Mouse (Mus musculus) midbrain, embryonic 16.5 days (tissue): ENCODE results near the gene Catsperd. TPM values are rescaled to one million over a fixed set of nuclear protein-coding genes. Genes with fewer than 3 reads are reported as not detected.
"Not testable (repeated sequence)": the region's sequence is repeated elsewhere in the genome, so short reads cannot be mapped to it uniquely, and the experiment has no call there.

Experiments used
- ATAC-seq: fragments of 200-750 bp; cut with Nextera tagmentation; 2 replicates; pipeline ENCODE4 v1.8.0; 2017; ENCODE audit warnings: moderate TSS enrichment
- H3K27ac ChIP-seq: fragments of 300-500 bp; sonication (generic); 2 replicates; pipeline ENCODE4 v1.5.1; 2014; ENCODE audit warnings: mild to moderate bottlenecking, low read length, mixed read lengths
- H3K27me3 ChIP-seq: fragments of 300-500 bp; sonication (generic); 2 replicates; pipeline ENCODE4 v1.6.1; 2014; ENCODE audit warnings: low read depth, low read length, mixed read lengths; ENCODE audit not compliant: control insufficient read depth, insufficient read depth
- H3K36me3 ChIP-seq: fragments of 300-500 bp; sonication (generic); 2 replicates; pipeline ENCODE4 v1.6.1; 2014; ENCODE audit warnings: mild to moderate bottlenecking, low read length, moderate library complexity, mixed read lengths; ENCODE audit not compliant: control insufficient read depth, insufficient read depth
- H3K4me1 ChIP-seq: fragments of 300-500 bp; sonication (generic); 2 replicates; pipeline ENCODE4 v1.6.1; 2014; ENCODE audit warnings: mild to moderate bottlenecking, low read length, mixed read lengths; ENCODE audit not compliant: control insufficient read depth, insufficient read depth
- H3K4me2 ChIP-seq: fragments of 300-500 bp; sonication (generic); 2 replicates; pipeline ENCODE4 v1.6.1; 2014; ENCODE audit warnings: mild to moderate bottlenecking, low read length, mixed read lengths
- H3K4me3 ChIP-seq: fragments of 300-500 bp; sonication (generic); 2 replicates; pipeline ENCODE4 v1.5.1; 2014; ENCODE audit warnings: low read depth, mild to moderate bottlenecking, low read length, moderate library complexity, mixed read lengths
- H3K9ac ChIP-seq: fragments of 300-500 bp; sonication (generic); 2 replicates; pipeline ENCODE4 v1.6.1; 2014; ENCODE audit warnings: low read depth, low read length, mixed read lengths
- H3K9me3 ChIP-seq: fragments of 300-500 bp; sonication (generic); replicated peaks from 2 replicates; pipeline ENCODE4 v1.6.1; 2014; ENCODE audit warnings: mild to moderate bottlenecking, low read length, mixed read lengths; ENCODE audit not compliant: control insufficient read depth, poor library complexity, severe bottlenecking
- WGBS: fragments of 180-500 bp; shearing (Covaris S2); extraction: QIAGEN DNeasy Blood & Tissue Kit; methylation state at CpG from one replicate; pipeline ENCODE4 v1.1.7; 2014; 5-methylcytosine and 5-hydroxymethylcytosine counted together
- polyA plus RNA-seq: library from polyadenylated mRNA; unstranded; fragments of >200 nt; fragmentation: Nextera tagmentation; extraction: Ambion mirVana; gene quantifications from 2 replicates; pipeline ENCODE4 v1.2.1, GENCODE M21; 2015

Gene Catsperd
- polyA plus RNA-seq, 1 experiment from 2014 or later = 1.8 TPM

- 82% methylated on average over 3 of the region's 3 CpGs for WGBS
- ATAC-seq = no peak
- Histone ChIP-seq H3K4me1 (peaks cover 10% of the 10 kb centered on the region), H3K36me3 (peaks cover 42% of the 10 kb centered on the region), H3K27me3 (no peaks in the 10 kb centered on the region), H3K9me3 (no peaks in the 10 kb centered on the region), H3K4me2 (no peak overlapping the region), H3K27ac (no peak overlapping the region), H3K9ac (no peak overlapping the region), H3K4me3 (no peak overlapping the region)
Measured at GRCm38 (mm10) chr17:56616725-56617124, 11.2 kb upstream of the Catsperd start.

GRCm38 (mm10) chr17:56617628-56618027, 10.3 kb upstream of the Catsperd start:
- WGBS = 92% methylated on average over 8 of the region's 8 CpGs
- no peak for ATAC-seq
- H3K27me3 ChIP-seq = no peaks in the 10 kb centered on the region
- H3K36me3 ChIP-seq = peaks cover 49% of the 10 kb centered on the region
- no peak overlapping the region for H3K4me3 ChIP-seq
- no peaks in the 10 kb centered on the region for H3K9me3 ChIP-seq
- peaks cover 10% of the 10 kb centered on the region for H3K4me1 ChIP-seq
- no peak overlapping the region for H3K27ac ChIP-seq
- no peak overlapping the region for H3K4me2 ChIP-seq
- no peak overlapping the region for H3K9ac ChIP-seq

GRCm38 (mm10) chr17:56625495-56625894, 2.4 kb upstream of the Catsperd start:
- peak overlapping the region; percentile 87 for H3K4me2 ChIP-seq
- peaks cover 16% of the 10 kb centered on the region for H3K36me3 ChIP-seq
- H3K4me1 ChIP-seq = peaks cover 19% of the 10 kb centered on the region
- 78% methylated on average over 3 of the region's 3 CpGs for WGBS
- H3K9me3 ChIP-seq = no peaks in the 10 kb centered on the region
- no peak overlapping the region for H3K9ac ChIP-seq
- H3K27ac ChIP-seq = no peak overlapping the region
- no peaks in the 10 kb centered on the region for H3K27me3 ChIP-seq
- no peak for ATAC-seq
- H3K4me3 ChIP-seq = no peak overlapping the region

- ATAC-seq = no peak; the same call in 1 of the 2 replicates
- H3K9ac ChIP-seq = peak overlapping the region; percentile 87
- H3K4me3 ChIP-seq = peak overlapping the region; percentile 82
- no peaks in the 10 kb centered on the region for H3K9me3 ChIP-seq
- 1% methylated on average over 32 of the region's 32 CpGs for WGBS
- peak overlapping the region; percentile 81 for H3K27ac ChIP-seq
- H3K27me3 ChIP-seq = no peaks in the 10 kb centered on the region
- peaks cover 19% of the 10 kb centered on the region for H3K4me1 ChIP-seq
- peak overlapping the region; percentile 87 for H3K4me2 ChIP-seq
- H3K36me3 ChIP-seq = peaks cover 10% of the 10 kb centered on the region
Measured at GRCm38 (mm10) chr17:56626260-56626659, 1.7 kb upstream of the Catsperd start.

GRCm38 (mm10) chr17:56626754-56627470, 1.0 kb upstream of the Catsperd start, which contains the start of gene Lonp1:
Lonp1 (minus strand) TSS chr17:56626887.
- Histone ChIP-seq H3K27ac (peak within 1 kb of the TSS; percentile 81), H3K4me2 (peak within 1 kb of the TSS; percentile 87), H3K9me3 (no peaks in the 10 kb centered on the region), H3K36me3 (peaks cover 5% of the 10 kb centered on the region; the same call in 1 of the 2 replicates), H3K9ac (peak within 1 kb of the TSS; percentile 87), H3K4me1 (peaks cover 19% of the 10 kb centered on the region), H3K4me3 (peak within 1 kb of the TSS; percentile 82), H3K27me3 (no peaks in the 10 kb centered on the region)
- ATAC-seq = peak; percentile 87
- WGBS = under 1% methylated on average over 48 of the region's 51 CpGs

- H3K9ac ChIP-seq, H3K27me3 ChIP-seq, H3K27ac ChIP-seq, H3K4me3 ChIP-seq, H3K4me2 ChIP-seq, ATAC-seq, H3K36me3 ChIP-seq, H3K9me3 ChIP-seq: not testable (repeated sequence)
- peaks cover 16% of the 10 kb centered on the region for H3K4me1 ChIP-seq
- WGBS = 90% methylated on average over 26 of the region's 27 CpGs
Measured at GRCm38 (mm10) chr17:56629800-56630781, 2.1 kb downstream of the Catsperd start.

GRCm38 (mm10) chr17:56631807-56632206, 3.9 kb downstream of the Catsperd start:
- Histone ChIP-seq H3K4me2 (no peak overlapping the region), H3K4me3 (no peak overlapping the region), H3K9me3 (no peaks in the 10 kb centered on the region), H3K27me3 (no peaks in the 10 kb centered on the region), H3K27ac (no peak overlapping the region), H3K36me3 (no peaks in the 10 kb centered on the region), H3K4me1 (peaks cover 4% of the 10 kb centered on the region; the same call in 1 of the 2 replicates), H3K9ac (no peak overlapping the region)
- 44% methylated on average over 4 of the region's 4 CpGs for WGBS
- no peak for ATAC-seq

- Histone ChIP-seq H3K4me2 (no peak overlapping the region), H3K4me3 (no peak overlapping the region), H3K27me3 (no peaks in the 10 kb centered on the region), H3K36me3 (no peaks in the 10 kb centered on the region), H3K4me1 (no peaks in the 10 kb centered on the region), H3K9me3 (no peaks in the 10 kb centered on the region), H3K27ac (no peak overlapping the region), H3K9ac (no peak overlapping the region)
- no peak for ATAC-seq
- WGBS = 81% methylated on average over 6 of the region's 6 CpGs
Measured at GRCm38 (mm10) chr17:56634023-56634422, 6.1 kb downstream of the Catsperd start.
